Mouse (Mus musculus) MEL (cell line): Measurements from ENCODE around the gene Tmem116. TPM values are rescaled to one million over a fixed set of nuclear protein-coding genes. Genes with fewer than 3 reads are reported as not detected.
"Not testable (repeated sequence)": the region's sequence is repeated elsewhere in the genome, so short reads cannot be mapped to it uniquely, and the experiment has no call there.

Experiments
- DNase-seq: peaks from one replicate; pipeline ENCODE4 v3.0.0; 2011; ENCODE audit warnings: low read depth, low spot score
- H3K27ac ChIP-seq: 2 replicates; pipeline ENCODE4 v1.5.1; 2012; ENCODE audit warnings: low read depth, mild to moderate bottlenecking, control low read depth, low read length, moderate library complexity; ENCODE audit not compliant: control insufficient read depth
- H3K27me3 ChIP-seq, 2 experiments: fragments of 150-350 bp in 1 of 2; sonication (generic) in 1 of 2; 2 replicates each; pipeline ENCODE4 v1.6.1; 2012; ENCODE audit warnings: low read length in 2 of 2, mild to moderate bottlenecking in 2 of 2, improper control_type of control experiment in 1 of 2, moderate library complexity in 1 of 2; ENCODE audit not compliant: insufficient read depth in 2 of 2, control insufficient read depth in 1 of 2
- H3K36me3 ChIP-seq, 2 experiments: 2 replicates each; pipeline ENCODE4 v1.6.1; 2012 to 2014; ENCODE audit warnings: low read length in 2 of 2, improper control_type of control experiment in 1 of 2, inconsistent platforms in 1 of 2, mild to moderate bottlenecking in 1 of 2; ENCODE audit not compliant: insufficient read depth in 2 of 2, control insufficient read depth in 1 of 2
- H3K4me1 ChIP-seq, 2 experiments: fragments of 150-350 bp in 1 of 2; sonication (generic) in 1 of 2; 2 replicates each; pipeline ENCODE4 v1.6.1; 2012; ENCODE audit warnings: low read length in 2 of 2, improper control_type of control experiment in 1 of 2, mild to moderate bottlenecking in 1 of 2; ENCODE audit not compliant: insufficient read depth in 2 of 2, control insufficient read depth in 1 of 2
- H3K4me3 ChIP-seq, 2 experiments: fragments of 150-350 bp in 1 of 2; sonication (generic) in 1 of 2; 2 replicates each; pipeline ENCODE4 v1.5.1; 2012; ENCODE audit warnings: low read depth in 2 of 2, low read length in 2 of 2, mild to moderate bottlenecking in 2 of 2, moderate library complexity in 2 of 2, control low read depth in 1 of 2, improper control_type of control experiment in 1 of 2; ENCODE audit not compliant: control insufficient read depth in 1 of 2, insufficient read depth in 1 of 2
- H3K79me2 ChIP-seq: 2 replicates; pipeline ENCODE4 v1.6.1; 2012; ENCODE audit warnings: mild to moderate bottlenecking, low read length, moderate library complexity; ENCODE audit not compliant: control insufficient read depth, poor library complexity, insufficient read depth
- H3K9ac ChIP-seq: 2 replicates; pipeline ENCODE4 v1.6.1; 2012; ENCODE audit warnings: low read depth, mild to moderate bottlenecking, control low read depth, low read length, moderate library complexity; ENCODE audit not compliant: control insufficient read depth, poor library complexity, severe bottlenecking
- H3K9me3 ChIP-seq: fragments of 150-350 bp; sonication (generic); replicated peaks from 2 replicates; pipeline ENCODE4 v1.6.1; 2012; ENCODE audit warnings: mild to moderate bottlenecking, low read length, improper control_type of control experiment, moderate library complexity; ENCODE audit not compliant: insufficient read depth
- BHLHE40 ChIP-seq: IDR thresholded peaks from 2 replicates; pipeline ENCODE4 v1.6.1; 2012; ENCODE audit warnings: low read depth, mild to moderate bottlenecking, inconsistent platforms, low read length, improper control_type of control experiment, borderline replicate concordance
- CHD2 ChIP-seq: IDR thresholded peaks from 2 replicates; pipeline ENCODE4 v1.6.1; 2011; ENCODE audit warnings: low read length, improper control_type of control experiment
- ETS1 ChIP-seq: IDR thresholded peaks from 2 replicates; pipeline ENCODE4 v1.6.1; 2012; ENCODE audit warnings: low read depth, mild to moderate bottlenecking, inconsistent platforms, low read length, improper control_type of control experiment, moderate library complexity
- JUND ChIP-seq: IDR thresholded peaks from 2 replicates; pipeline ENCODE4 v1.6.1; 2011; ENCODE audit warnings: low read depth, mild to moderate bottlenecking, improper control_type of control experiment, low read length
- MAFK ChIP-seq: IDR thresholded peaks from 2 replicates; pipeline ENCODE4 v1.6.1; 2011; ENCODE audit warnings: low read depth, mild to moderate bottlenecking, low read length, improper control_type of control experiment, borderline replicate concordance
- MAX ChIP-seq: IDR thresholded peaks from 2 replicates; pipeline ENCODE4 v1.6.1; 2011; ENCODE audit warnings: low read length, improper control_type of control experiment
- MXI1 ChIP-seq: IDR thresholded peaks from 2 replicates; pipeline ENCODE4 v1.6.1; 2011; ENCODE audit warnings: mild to moderate bottlenecking, low read depth, low read length, improper control_type of control experiment
- MYC ChIP-seq: IDR thresholded peaks from 2 replicates; pipeline ENCODE4 v1.6.1; 2011; ENCODE audit warnings: low read depth, mild to moderate bottlenecking, low read length, improper control_type of control experiment, moderate library complexity
- NRF1 ChIP-seq: IDR thresholded peaks from 2 replicates; pipeline ENCODE4 v1.6.1; 2014; ENCODE audit warnings: low read depth, mild to moderate bottlenecking, inconsistent platforms, low read length, improper control_type of control experiment, moderate library complexity; ENCODE audit not compliant: poor library complexity, insufficient read depth, severe bottlenecking
- POLR2A ChIP-seq, 2 experiments: IDR thresholded peaks; 2 replicates each; pipeline ENCODE4 v1.6.1; 2011 to 2012; ENCODE audit warnings: low read length in 2 of 2, mild to moderate bottlenecking in 2 of 2, control low read depth in 1 of 2, improper control_type of control experiment in 1 of 2, low read depth in 1 of 2, moderate library complexity in 1 of 2; ENCODE audit not compliant: control insufficient read depth in 1 of 2, insufficient read depth in 1 of 2, poor library complexity in 1 of 2
- POLR2AphosphoS2 ChIP-seq: IDR thresholded peaks from 2 replicates; pipeline ENCODE4 v1.6.1; 2011; ENCODE audit warnings: low read length, improper control_type of control experiment
- POLR2AphosphoS5 ChIP-seq: IDR thresholded peaks from 2 replicates; pipeline ENCODE4 v1.6.1; 2012; ENCODE audit warnings: low read depth, borderline replicate concordance, mild to moderate bottlenecking, inconsistent platforms, low read length, moderate library complexity, mixed read lengths
- SIN3A ChIP-seq: IDR thresholded peaks from 2 replicates; pipeline ENCODE4 v1.6.1; 2012; ENCODE audit warnings: low read length, improper control_type of control experiment, inconsistent platforms
- SMC3 ChIP-seq: IDR thresholded peaks from 2 replicates; pipeline ENCODE4 v1.6.1; 2011; ENCODE audit warnings: low read depth, low read length, improper control_type of control experiment
- TAL1 ChIP-seq: IDR thresholded peaks from 2 replicates; pipeline ENCODE4 v1.6.1; 2012; ENCODE audit warnings: mild to moderate bottlenecking, inconsistent platforms, low read length, moderate library complexity, mixed read lengths
- TBP ChIP-seq: IDR thresholded peaks from 2 replicates; pipeline ENCODE4 v1.8.0; 2011; ENCODE audit warnings: low read depth, low read length, improper control_type of control experiment
- USF1 ChIP-seq: IDR thresholded peaks from 2 replicates; pipeline ENCODE4 v1.6.1; 2014; ENCODE audit warnings: low read depth, mild to moderate bottlenecking, inconsistent platforms, low read length, improper control_type of control experiment, moderate library complexity
- USF2 ChIP-seq, 2 experiments: IDR thresholded peaks; 2 replicates each; pipeline ENCODE4 v1.6.1; 2011 to 2012; ENCODE audit warnings: improper control_type of control experiment in 2 of 2, low read length in 2 of 2, borderline replicate concordance in 1 of 2, inconsistent platforms in 1 of 2, low read depth in 1 of 2, mild to moderate bottlenecking in 1 of 2; ENCODE audit not compliant: insufficient read depth in 1 of 2
- ZMIZ1 ChIP-seq: IDR thresholded peaks from 2 replicates; pipeline ENCODE4 v1.6.1; 2012; ENCODE audit warnings: low read depth, mild to moderate bottlenecking, inconsistent platforms, low read length, improper control_type of control experiment, moderate library complexity
- ZNF384 ChIP-seq: IDR thresholded peaks from 2 replicates; pipeline ENCODE4 v1.6.1; 2012; ENCODE audit warnings: low read depth, mild to moderate bottlenecking, inconsistent platforms, low read length, improper control_type of control experiment
- polyA plus RNA-seq, 2 experiments: library from polyadenylated mRNA; stranded (reverse) in 1 of 2; unstranded in 1 of 2; fragments of >175 nt in 1 of 2; fragments of >200 nt in 1 of 2; gene quantifications; 2 replicates each; pipeline versions ENCODE4 v1.2.1 to v1.2.4; 2012; ENCODE audit warnings: low replicate concordance in 2 of 2, low read depth in 1 of 2; ENCODE audit not compliant: insufficient read length in 2 of 2, insufficient read depth in 1 of 2, missing spikeins in 1 of 2
- total RNA-seq: library from RNA; depleted of rRNA; stranded (reverse); fragments of 300-350 nt; gene quantifications from 2 replicates; pipeline ENCODE4 v1.2.3, GENCODE M21; 2012

The Tmem116 gene
- total and polyA plus RNA-seq, 3 experiments: 1.7 to 2.6 TPM; not detected in 1

DNA sequence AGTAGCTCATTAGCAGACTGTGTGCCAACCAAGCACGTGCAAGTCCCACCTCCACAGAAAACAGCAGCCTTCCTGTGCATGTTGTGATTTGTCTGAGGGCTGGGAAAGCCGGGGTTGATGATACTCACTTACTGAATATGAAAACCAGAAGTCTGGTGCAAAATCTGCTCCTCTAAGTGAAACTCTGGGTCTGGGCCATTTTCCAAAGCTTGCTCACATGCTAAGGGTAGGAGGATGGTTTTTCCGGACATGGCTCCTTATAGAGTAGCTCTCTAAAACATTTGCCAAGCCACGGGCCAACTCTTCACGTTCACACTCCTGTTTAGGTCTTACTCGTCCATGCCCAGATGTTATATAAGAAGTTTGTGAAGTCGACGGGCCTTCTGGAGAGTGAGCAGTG, 41.6 kb downstream of the Tmem116 start:
- no peak for TF ChIP-seq TAL1
- no peak for TF ChIP-seq ZNF384
- TF ChIP-seq POLR2AphosphoS5: no peak
- no peak for TF ChIP-seq MAFK
- no peak for TF ChIP-seq SMC3
- TF ChIP-seq SIN3A: no peak
- no peak for TF ChIP-seq MYC
- TF ChIP-seq CHD2: no peak
- no peak for TF ChIP-seq TBP
- TF ChIP-seq BHLHE40: no peak
- no peak overlapping the region for H3K9ac ChIP-seq

GRCm38 (mm10) chr5:121500719-121501118, 49.0 kb downstream of the Tmem116 start:
- H3K36me3 ChIP-seq: no peaks in the 10 kb centered on the region
- DNase-seq: peak; percentile 56
- no peak for TF ChIP-seq POLR2AphosphoS2
- TF ChIP-seq JUND: no peak
- no peak for TF ChIP-seq ZMIZ1
- TF ChIP-seq ETS1: no peak
- peak overlapping the region; percentile 57 to 65 for H3K4me3 ChIP-seq
- H3K9me3 ChIP-seq: no peaks in the 10 kb centered on the region
- H3K4me1 ChIP-seq: peaks cover 0 to 15% of the 10 kb centered on the region in 2 experiments; a peak in 2 of 4 replicates
- no peaks in the 10 kb centered on the region for H3K79me2 ChIP-seq
- no peak overlapping the region for H3K27ac ChIP-seq
- H3K27me3 ChIP-seq: no peaks in the 10 kb centered on the region
- H3K9ac ChIP-seq: peak overlapping the region; percentile 64

More for the DNA sequence above, 41.6 kb downstream of the Tmem116 start:
- Histone ChIP-seq H3K4me1 (no peaks in the 10 kb centered on the region), H3K4me3 (no peak overlapping the region), H3K27me3 (no peaks in the 10 kb centered on the region), H3K27ac (no peak overlapping the region), H3K9me3 (no peaks in the 10 kb centered on the region), H3K36me3 (no peaks in the 10 kb centered on the region), H3K79me2 (no peaks in the 10 kb centered on the region)
- no peak for DNase-seq

- H3K4me3 ChIP-seq: peak overlapping the region; percentile 57 to 65
Measured at GRCm38 (mm10) chr5:121501424-121501996, 49.8 kb downstream of the Tmem116 start.

More at GRCm38 (mm10) chr5:121501424-121501996, 49.8 kb downstream of the Tmem116 start:
- peaks cover 0 to 15% of the 10 kb centered on the region in 2 experiments; a peak in 2 of 4 replicates for H3K4me1 ChIP-seq
- not testable (repeated sequence) for H3K36me3 ChIP-seq, H3K9me3 ChIP-seq, H3K79me2 ChIP-seq, H3K27ac ChIP-seq, H3K27me3 ChIP-seq
- peak overlapping the region; percentile 64 for H3K9ac ChIP-seq
- TF ChIP-seq USF2 (IDR thresholded peaks at IDR 0.05; ENCODE audit: borderline replicate concordance in 1 of 2, insufficient read depth in 1 of 2, low read depth in 1 of 2, low read length in 2 of 2): 0 out of 4 replicates have a peak, but pooled peaks of 1 of the 2 experiments have one; percentile 29
- 0 out of 4 replicates have a peak, but pooled peaks have one; percentile 27 to 35 for TF ChIP-seq POLR2A (IDR thresholded peaks at IDR 0.05; ENCODE audit: control insufficient read depth in 1 of 2, insufficient read depth in 1 of 2, low read depth in 1 of 2, low read length in 2 of 2, poor library complexity in 1 of 2)
- peak; percentile 64; the same call in 1 of the 2 replicates for TF ChIP-seq MXI1
- TF ChIP-seq SIN3A: peak; percentile 31; the same call in 1 of the 2 replicates
- peak; percentile 56; the same call in 1 of the 2 replicates for TF ChIP-seq MYC
- TF ChIP-seq MAX: peak; percentile 58; the same call in 1 of the 2 replicates
- TF ChIP-seq NRF1: peak; percentile 76
- TF ChIP-seq USF1: peak; percentile 75
- peak; percentile 60 for DNase-seq
